Mouse (Mus musculus) T-cell, adult 2 months (primary cell): Measurements from ENCODE around the gene Tomm40l.
"Not testable (repeated sequence)": the region's sequence is repeated elsewhere in the genome, so short reads cannot be mapped to it uniquely, and the experiment has no call there.

ENCODE experiments used
- DNase-seq: peaks from one replicate; pipeline ENCODE4 v3.0.0; 2022; ENCODE audit warnings: low spot score

Gene Tomm40l

GRCm38 (mm10) chr1:171250680-171251593 lies 28.6 kb upstream of the Tomm40l start, which contains the start of gene Ndufs2:
Gene Ndufs2, minus strand, starts transcription at chr1:171251388.
- DNase-seq = no peak

DNA sequence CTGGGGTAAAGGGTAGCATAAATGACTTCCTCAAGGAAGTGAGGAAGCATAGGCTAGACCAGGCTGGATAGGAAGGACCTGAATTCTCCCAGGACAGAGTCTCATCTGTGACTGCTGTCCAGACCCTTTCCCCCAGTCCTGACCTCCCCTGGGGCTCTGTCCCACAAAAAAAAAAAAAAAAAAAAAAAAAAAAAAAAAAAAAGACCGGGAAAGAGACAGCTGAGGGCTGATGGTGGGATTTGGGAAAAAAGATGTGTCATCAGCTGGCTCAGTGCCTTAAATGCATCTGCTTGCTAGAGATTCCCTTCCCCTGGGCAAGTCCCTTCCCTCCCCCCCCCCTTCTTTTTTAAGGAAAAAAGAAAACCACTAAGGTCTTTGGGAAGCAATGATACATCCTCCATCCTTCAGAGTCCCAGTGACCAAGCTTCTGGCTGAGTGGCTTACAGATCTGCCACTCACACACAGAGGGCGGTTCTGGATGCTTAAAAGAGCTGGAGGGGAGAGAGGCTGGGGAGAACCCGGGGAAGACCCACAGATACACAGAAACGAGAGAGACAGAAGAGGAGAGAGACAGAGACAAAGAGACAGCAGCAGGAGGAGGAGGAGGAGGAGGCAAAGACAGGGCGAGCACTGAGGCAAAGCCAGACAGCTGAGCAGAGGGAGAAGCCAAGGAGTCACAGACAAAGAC lies 27.7 kb upstream of the Tomm40l start, which contains the start of gene Adamts4:
TSS of gene Adamts4 (plus strand) at position 509 of the 688 bp plus-strand sequence.
- no peak for DNase-seq

DNA sequence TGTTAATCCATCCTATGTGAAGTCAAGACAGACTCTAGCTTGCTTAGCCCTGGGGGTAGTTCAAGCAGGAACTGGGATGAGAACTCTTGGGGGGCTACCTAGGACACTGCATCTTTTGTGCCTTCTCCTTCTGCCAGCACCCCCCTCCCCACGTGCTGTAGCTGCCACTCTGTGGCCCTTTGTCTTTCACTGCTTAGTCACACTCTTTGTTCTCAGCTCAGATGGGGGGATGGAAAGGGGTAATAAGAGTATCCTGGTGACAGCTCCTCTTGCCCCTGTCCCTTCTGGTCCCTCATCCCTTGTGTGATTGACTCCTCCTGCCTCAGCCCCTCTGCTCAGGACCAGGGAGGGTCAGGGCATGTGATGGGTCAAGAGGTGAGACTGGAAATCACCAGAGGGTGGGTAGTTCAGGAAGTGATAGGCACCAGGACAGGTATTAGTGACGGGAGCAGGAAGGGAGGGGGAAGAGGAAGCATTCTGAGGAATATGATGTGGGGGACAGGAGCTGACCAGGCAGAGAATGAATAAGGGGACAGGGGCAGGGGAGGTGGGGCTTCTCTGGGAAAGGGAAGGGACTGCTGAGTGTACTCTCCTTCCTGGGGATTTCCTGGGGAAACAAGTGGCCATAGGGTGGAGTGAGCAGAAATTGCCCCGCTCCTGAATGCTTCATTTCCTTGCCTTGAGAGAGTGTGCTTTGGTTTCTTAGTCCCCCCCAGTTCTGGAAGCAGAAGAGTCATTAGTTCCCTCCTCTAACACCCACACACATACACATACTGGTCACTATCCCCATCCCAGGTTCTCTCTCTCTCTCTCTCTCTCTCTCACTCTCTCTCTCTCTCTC lies 26.3 kb upstream of the Tomm40l start:
- DNase-seq = no peak

- DNase-seq = no peak
Measured at GRCm38 (mm10) chr1:171247916-171248315, 25.6 kb upstream of the Tomm40l start.

DNA sequence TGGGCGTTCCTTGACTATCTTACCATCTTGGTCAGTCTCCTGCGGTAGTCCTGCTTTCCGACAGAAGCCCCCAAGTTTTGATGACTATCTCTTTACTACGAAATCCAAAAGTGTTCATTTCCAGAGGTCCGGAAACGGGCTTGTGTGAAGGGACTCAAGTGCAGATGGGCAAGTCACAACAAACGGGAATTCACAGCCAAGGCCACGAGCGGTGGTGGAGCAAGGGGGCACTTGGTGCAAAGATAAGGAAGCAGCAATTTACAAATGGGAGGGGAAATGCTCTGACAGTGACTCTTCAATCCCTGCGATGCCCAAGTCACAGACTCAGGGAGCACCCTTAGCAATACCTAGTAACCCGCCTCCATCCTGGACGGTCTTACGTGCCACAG lies 25.1 kb upstream of the Tomm40l start:
- DNase-seq = no peak

DNA sequence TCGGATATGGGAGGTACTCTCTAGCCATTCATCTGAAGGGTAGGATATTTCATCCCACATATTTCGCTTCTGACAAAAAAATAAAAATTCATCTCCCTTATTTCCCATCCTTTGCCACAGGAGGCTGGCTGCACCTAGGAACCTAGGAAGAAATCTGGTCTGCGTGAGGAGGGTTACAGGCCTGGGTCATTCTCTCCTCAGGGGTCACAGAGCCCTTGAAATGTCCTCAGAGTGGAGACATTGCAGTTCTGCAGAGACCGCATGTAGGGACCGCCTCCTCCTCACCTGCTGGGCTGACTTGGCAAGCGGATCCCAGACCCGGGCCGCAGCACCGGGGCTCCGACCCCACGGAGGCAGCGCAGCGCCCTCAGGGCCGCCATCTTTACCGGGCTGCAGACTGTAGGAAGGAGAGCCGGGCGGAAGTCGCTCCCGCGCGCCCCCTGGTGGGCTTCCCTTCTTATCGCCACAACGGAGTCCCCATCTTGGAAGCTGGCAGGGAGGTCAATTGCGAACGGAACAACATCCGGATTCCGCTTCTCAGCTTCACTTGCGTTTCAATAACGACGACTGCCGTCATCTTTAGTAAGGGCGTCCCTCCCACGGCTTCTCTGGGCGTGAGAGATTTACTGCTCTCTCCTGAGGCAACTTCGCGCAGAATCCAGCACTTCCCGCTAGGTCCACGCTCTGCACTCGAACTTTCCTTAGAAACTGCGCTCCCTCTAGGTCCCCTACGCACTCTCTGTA lies 24.6 kb upstream of the Tomm40l start:
- DNase-seq = peak; percentile 98

DNA sequence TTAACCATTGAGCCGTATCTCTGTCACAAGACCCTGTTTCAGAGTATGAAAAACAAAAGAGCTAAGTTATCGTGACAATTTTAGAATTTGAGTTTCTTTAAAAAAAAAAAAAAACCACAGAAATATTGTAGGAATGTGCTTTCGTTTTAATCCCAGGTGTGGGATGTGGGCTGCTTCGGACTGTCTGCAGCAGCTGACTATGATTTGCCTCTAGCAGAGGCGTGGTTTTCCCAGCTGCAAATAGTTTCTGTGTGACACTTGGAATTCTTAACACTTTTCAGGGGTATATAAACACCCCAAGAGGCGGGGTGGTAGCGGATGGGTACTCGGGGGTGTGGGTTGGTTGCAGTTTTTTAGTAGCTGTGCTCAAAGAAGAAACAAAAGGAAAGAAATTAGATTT lies 23.0 kb upstream of the Tomm40l start:
- DNase-seq = no peak

DNA sequence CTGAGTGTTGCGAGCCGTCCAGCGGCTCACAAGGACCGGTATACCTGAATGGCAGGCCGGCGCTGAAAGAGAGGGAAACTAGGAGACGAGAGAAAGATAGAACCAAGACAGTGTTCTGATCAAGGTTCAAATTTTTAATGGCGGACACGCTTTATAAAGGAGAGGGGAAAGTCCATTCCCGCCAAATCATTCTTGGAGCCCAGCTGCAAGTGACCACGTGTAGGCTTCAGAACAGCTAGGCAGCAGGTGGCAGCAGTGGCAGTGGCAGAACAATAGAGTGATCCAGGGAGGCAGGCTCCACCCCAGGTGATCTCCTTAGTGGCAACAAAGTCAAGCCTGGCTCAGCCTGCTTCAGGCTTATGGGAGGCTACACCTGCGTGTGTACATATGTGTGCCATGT lies 19.6 kb upstream of the Tomm40l start:
- not testable (repeated sequence) for DNase-seq

DNA sequence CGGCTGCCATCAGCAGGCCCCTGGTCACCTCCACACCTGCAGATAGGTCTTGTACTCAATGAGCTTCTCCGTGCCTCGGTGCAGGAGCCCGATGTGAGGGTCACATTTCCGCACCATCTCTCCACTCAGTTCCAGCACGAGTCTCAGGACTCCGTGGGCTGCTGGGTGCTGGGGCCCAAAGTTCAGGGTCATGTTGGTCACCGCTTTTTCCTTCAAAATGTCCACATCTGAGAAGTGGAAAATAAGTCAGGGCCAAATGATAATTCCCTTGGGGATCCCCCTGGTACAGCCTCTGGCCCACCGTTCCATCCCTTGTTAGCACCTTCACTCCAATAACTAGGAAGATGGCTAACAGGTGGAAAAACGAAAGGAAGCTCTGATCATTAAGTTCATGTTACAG lies 18.6 kb upstream of the Tomm40l start:
- DNase-seq = no peak

- DNase-seq = no peak
Measured at GRCm38 (mm10) chr1:171239992-171240744, 17.9 kb upstream of the Tomm40l start.

GRCm38 (mm10) chr1:171238463-171238862 lies 16.1 kb upstream of the Tomm40l start:
- DNase-seq = peak; percentile 54

DNA sequence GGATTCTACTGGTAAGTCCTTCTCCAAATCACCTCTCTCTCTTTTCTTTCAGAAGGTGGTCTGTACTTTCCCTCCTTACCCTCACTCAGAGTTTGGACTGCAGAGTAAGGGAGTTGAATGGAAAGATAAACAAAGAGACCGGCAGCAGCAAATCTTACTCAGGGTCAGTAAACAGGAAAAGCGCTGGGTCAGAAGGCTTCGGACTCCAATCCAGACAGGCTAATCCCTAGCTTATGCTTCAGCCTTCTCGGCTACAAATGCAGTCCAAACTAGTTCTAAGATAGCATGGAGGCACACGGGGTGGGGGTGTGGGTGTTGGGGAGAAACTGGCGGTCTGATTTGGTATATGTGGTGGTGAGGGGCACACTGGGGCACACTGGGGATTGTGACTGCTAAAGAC lies 15.1 kb upstream of the Tomm40l start:
- DNase-seq = no peak

DNA sequence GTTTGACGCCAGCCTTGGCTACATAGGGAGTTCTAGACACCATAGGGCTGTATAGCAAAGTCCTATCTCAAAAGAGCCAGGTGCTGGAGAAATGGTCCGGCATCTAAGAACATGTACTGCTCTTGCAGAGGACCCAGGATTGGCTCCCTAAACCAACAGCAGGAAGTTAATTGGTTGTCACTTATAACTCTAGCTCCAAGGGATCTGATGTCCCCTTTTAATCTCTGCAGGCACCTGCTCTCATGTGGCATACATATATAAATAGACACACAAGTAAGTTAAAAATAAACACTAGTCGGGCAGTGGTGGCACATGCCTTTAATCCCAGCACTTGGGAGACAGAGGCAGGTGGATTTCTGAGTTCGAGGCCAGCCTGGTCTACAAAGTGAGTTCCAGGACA lies 13.5 kb upstream of the Tomm40l start:
- DNase-seq = no peak

- DNase-seq = no peak
Measured at GRCm38 (mm10) chr1:171234538-171234937, 12.2 kb upstream of the Tomm40l start.

GRCm38 (mm10) chr1:171234126-171234525 lies 11.8 kb upstream of the Tomm40l start, which contains the start of gene Fcer1g:
Gene Fcer1g, minus strand, starts transcription at chr1:171234365.
- DNase-seq = no peak

DNA sequence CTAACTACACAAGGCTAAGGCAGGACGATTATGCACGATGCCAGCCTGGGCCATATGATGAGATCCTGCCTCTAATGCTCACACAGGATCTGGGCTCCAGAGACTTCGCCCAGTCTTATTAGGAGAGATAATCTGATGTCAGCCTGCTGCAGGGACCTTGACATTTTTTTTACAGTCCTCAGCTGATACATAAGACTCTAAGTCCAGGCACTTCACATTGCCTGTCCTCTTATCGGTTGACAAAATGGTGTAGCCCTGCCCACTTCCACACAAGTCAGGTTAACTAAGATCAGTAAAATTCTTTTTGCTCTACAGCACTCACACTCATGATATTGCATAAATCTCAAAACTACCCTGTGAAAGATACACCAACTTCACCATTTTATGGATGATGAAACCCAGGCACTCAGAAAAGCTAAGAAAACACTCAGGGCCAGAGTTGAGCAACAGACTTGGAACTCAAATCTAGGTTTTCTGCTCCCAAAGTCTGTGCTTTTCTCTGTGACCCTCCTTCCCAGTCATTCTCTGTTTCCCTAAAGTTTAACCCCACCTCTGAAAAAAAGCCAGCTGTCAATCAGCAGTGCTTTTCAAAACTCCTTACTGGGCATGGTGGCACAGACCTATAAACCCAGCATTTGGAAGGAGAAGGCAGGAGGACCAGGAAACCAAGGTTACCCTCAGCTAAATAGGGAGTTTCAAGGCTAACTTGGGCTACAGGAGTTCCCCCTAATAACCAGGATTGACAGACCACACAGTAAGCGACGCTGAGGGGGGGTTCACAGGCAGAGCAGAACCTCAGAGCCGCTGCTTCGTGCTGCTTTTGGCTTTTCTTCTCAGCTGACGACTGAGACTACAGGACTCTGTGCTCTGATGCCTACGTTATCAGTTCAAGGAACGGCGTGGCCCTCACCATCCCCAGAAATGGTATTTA lies 10.8 kb upstream of the Tomm40l start:
- DNase-seq = no peak

DNA sequence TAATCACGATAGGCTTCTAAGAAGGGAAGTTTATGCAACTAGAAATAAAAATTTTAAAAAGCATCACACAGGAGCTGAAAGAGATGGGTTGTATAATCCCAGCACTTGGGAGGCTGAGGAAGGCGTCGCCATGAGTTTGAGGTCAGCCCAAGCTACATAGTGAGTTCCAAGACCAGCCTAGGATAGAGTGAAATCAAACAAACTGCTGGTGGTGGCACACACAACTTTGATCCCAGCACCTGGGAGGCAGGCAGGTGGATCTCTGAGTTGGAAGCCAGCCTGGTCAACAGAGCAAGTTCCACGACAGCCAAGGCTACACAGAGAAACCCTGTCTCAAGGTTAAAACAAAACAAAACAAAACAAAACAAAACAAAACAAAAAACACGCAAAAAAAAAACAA lies 10.0 kb upstream of the Tomm40l start:
- DNase-seq = no peak

DNA sequence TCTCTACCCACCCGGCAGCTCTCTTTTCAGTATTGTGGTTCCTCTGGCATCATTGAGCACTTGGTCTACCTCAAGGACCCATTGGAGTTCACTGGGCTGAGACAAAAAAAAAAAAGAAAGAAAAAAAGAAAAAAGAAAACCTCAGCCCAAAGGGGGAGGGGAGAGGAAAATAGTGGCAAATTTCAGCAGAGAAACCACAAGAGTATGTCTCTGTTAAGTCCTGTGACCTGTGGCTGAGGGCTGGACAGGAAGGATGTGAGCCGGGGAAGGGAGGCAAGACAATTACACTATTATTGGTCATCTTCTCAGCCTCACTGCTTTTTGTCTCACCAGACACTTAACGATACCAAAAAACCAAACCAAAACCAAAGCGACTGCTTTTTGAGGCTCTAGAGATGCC lies 9.5 kb upstream of the Tomm40l start:
- no peak for DNase-seq

DNA sequence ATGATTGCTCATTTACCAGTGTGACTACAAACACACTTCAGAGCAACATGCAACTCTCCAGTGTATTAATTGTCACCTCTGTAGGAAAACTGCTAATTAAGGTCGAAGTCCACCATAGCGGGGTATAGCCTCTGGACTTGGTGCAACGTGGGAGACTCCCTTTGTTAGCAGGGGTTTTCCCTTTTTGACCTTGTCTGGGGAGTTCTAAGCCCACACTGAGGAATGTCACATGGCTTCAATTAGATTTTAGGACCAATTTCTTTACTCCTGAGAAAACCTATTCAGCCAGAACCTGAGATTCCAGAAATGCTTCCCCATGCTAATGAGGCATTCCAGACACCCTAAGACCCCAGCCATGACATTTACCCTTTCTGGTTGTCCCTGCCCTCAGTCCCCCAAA lies 7.9 kb upstream of the Tomm40l start:
- no peak for DNase-seq

DNA sequence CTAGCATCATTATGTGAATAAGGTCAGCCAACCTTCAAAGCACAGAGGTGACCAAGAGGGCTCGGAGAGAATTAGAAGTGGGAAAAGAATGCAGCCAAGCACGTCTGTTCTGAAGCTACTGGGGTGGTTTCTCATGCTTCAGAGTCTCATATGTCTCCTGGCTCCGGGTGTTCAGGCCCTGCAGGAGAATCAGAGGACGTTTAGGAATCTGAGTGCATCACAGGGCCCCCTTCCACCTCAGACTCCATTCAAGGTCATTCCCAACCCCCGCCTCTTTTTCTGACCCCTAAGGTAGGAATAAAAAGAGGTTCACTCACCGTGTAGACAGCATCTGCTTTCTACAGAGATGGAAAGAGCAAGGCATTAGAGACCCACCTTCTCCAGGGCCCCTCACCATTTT lies 7.4 kb upstream of the Tomm40l start:
- no peak for DNase-seq
